Mouse (Mus musculus): ENCODE measurements around the gene Bcl2l2. TPM values are rescaled to one million over a fixed set of nuclear protein-coding genes. Genes with fewer than 3 reads are reported as not detected.
A peak's percentile ranks its signal among the peaks of the same experiment; 100 is the strongest.

The Bcl2l2 gene
- total and polyA plus RNA-seq, 2 experiments from 2014 or later: 4.3 to 37.1 TPM

- Histone ChIP-seq H3K9me3 (ENCODE audit: low read length) (no peaks in the 10 kb centered on the region), H3K4me1 (ENCODE audit: insufficient read depth, low read length) (no peaks in the 10 kb centered on the region; the same call in 1 of the 2 replicates), H3K27me3 (ENCODE audit: insufficient read depth, low read length) (no peaks in the 10 kb centered on the region), H3K9ac (replicated peaks; ENCODE audit: low read length) (no peak within 1 kb of the TSS), H3K27ac (no peak within 1 kb of the TSS), H3K4me2 (ENCODE audit: low read depth, low read length) (no peak within 1 kb of the TSS), H3K36me3 (ENCODE audit: insufficient read depth, low read length) (no peaks in the 10 kb centered on the region), H3K4me3 (ENCODE audit: low read length) (no peak within 1 kb of the TSS)
- WGBS: 89% methylated on average over 5 of the region's 5 CpGs
- ATAC-seq (no peak), DNase-seq (ENCODE audit: low spot score) (no peak)
- TF ChIP-seq CTCF (IDR thresholded peaks at IDR 0.05; ENCODE audit: low read depth): no peak
Observed at GRCm38 (mm10) chr14:54870861-54871260, 12.3 kb upstream of the Bcl2l2 start, which contains the start of gene Homez. Homez (minus strand) TSS chr14:54870961.

DNA sequence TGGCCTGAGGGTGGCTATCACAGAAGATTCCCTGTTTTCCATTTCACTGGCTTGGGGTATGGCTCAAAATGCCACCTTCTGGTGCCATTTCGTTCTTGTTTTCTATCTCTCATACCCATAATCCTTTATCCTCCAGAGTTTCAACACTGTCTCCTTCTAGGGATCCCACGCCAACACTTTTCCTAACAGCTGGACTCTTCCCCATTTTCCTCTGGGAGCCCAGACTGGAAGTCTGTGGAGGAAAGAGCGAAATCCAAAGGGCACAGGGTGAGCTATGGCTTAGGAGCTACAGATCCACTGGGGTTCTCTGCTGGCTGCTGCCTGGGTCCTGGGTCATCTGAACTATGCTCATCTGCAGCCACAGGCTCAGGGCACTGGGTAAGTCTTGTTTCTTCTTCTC is 9.0 kb upstream of the Bcl2l2 start:
- WGBS: 88% methylated on average over 3 of the region's 3 CpGs
- DNase-seq (ENCODE audit: low spot score) (no peak), ATAC-seq (no peak)
- H3K4me3 ChIP-seq (ENCODE audit: low read length): no peak overlapping the region
- no peaks in the 10 kb centered on the region for H3K9me3 ChIP-seq (ENCODE audit: low read length)
- no peak overlapping the region for H3K4me2 ChIP-seq (ENCODE audit: low read depth, low read length)
- H3K36me3 ChIP-seq (ENCODE audit: insufficient read depth, low read length): no peaks in the 10 kb centered on the region
- H3K4me1 ChIP-seq (ENCODE audit: insufficient read depth, low read length): no peaks in the 10 kb centered on the region; the same call in 1 of the 2 replicates
- TF ChIP-seq CTCF (IDR thresholded peaks at IDR 0.05; ENCODE audit: low read depth): no peak
- H3K27me3 ChIP-seq (ENCODE audit: insufficient read depth, low read length): no peaks in the 10 kb centered on the region
- H3K27ac ChIP-seq: no peak overlapping the region
- no peak overlapping the region for H3K9ac ChIP-seq (replicated peaks; ENCODE audit: low read length)

DNA sequence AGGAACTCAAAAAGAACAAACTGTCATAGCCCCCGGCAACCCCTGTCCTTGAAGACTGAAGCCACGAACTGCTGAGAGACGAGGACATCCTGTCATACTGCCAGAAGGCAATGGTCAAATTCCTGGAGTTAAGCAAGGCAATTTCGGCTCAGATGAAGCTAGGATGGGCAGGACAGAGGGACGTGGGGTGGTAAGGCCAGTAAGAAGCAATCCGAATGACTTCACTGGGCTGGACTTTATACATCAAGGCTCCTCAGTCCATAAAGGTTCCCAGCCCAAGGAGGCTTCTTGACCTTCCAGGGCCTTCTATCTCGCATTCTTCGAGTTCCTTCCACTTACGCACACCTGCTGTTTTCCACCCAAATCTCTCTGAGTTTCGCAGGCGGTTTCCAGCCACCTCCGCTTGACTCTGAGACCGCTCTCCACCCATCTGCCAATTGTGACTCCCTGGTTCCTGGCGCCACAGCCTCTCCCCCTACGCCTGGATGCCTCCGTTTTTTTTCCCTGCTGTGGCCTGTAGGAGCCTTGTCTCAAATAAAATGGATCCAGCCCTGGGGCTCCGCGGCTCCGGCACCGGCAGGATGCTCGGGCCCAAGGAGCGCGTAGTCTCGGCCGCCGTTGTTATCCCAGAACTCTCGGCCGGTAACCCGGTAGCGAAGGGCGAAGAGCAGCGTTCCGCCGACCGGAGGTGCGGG is 7.2 kb upstream of the Bcl2l2 start:
- DNase-seq (ENCODE audit: low spot score): peak; percentile 71
- ATAC-seq: peak; percentile 64

DNA sequence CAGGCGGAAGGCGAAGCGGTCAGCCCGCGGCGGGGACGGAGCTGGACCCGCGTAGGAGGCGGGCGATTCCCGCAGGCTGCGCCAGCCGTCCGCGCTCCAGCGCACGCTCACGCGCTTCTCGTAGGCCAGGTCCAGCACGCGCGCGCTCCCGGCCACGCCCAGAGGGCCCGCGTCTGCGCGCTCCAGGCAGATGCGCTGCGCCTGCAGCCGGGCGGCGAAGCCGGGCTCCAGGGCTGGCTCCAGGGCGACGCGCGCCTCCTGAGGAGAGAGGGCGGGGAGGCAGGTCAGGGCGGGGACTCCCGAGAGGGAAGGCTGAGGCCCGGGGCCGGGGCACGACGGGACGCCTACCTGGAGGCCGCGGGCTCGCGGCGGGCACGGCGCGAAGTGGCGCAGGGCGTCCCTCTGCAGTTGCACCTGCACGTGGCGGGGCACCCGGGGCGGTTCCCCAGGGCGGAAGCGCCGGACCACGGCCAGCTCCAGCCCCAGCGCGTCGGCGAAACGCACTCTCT is 6.6 kb upstream of the Bcl2l2 start:
- no peaks in the 10 kb centered on the region for H3K36me3 ChIP-seq (ENCODE audit: insufficient read depth, low read length)
- no peaks in the 10 kb centered on the region; the same call in 1 of the 2 replicates for H3K4me1 ChIP-seq (ENCODE audit: insufficient read depth, low read length)
- ATAC-seq (peak; percentile 90), DNase-seq (ENCODE audit: low spot score) (peak; percentile 97)
- TF ChIP-seq CTCF (IDR thresholded peaks at IDR 0.05; ENCODE audit: low read depth): no peak
- H3K4me2 ChIP-seq (ENCODE audit: low read depth, low read length): peak overlapping the region; percentile 94
- H3K9me3 ChIP-seq (ENCODE audit: low read length): no peaks in the 10 kb centered on the region
- 2% methylated on average over 43 of the region's 72 CpGs for WGBS
- peak overlapping the region; percentile 98 for H3K27ac ChIP-seq
- H3K27me3 ChIP-seq (ENCODE audit: insufficient read depth, low read length): no peaks in the 10 kb centered on the region
- H3K9ac ChIP-seq (replicated peaks; ENCODE audit: low read length): peak overlapping the region; percentile 89
- H3K4me3 ChIP-seq (ENCODE audit: low read length): peak overlapping the region; percentile 77

More for the DNA sequence above, 7.2 kb upstream of the Bcl2l2 start:
- Histone ChIP-seq H3K4me1 (ENCODE audit: insufficient read depth, low read length) (no peaks in the 10 kb centered on the region; the same call in 1 of the 2 replicates), H3K27ac (peak overlapping the region; percentile 98), H3K9ac (replicated peaks; ENCODE audit: low read length) (peak overlapping the region; percentile 89), H3K36me3 (ENCODE audit: insufficient read depth, low read length) (no peaks in the 10 kb centered on the region), H3K4me2 (ENCODE audit: low read depth, low read length) (peak overlapping the region; percentile 94), H3K9me3 (ENCODE audit: low read length) (no peaks in the 10 kb centered on the region), H3K27me3 (ENCODE audit: insufficient read depth, low read length) (no peaks in the 10 kb centered on the region), H3K4me3 (ENCODE audit: low read length) (peak overlapping the region; percentile 77)
- 2% methylated on average over 36 of the region's 36 CpGs for WGBS
- peak; percentile 8; the same call in 1 of the 2 replicates for TF ChIP-seq CTCF (IDR thresholded peaks at IDR 0.05; ENCODE audit: low read depth)

DNA sequence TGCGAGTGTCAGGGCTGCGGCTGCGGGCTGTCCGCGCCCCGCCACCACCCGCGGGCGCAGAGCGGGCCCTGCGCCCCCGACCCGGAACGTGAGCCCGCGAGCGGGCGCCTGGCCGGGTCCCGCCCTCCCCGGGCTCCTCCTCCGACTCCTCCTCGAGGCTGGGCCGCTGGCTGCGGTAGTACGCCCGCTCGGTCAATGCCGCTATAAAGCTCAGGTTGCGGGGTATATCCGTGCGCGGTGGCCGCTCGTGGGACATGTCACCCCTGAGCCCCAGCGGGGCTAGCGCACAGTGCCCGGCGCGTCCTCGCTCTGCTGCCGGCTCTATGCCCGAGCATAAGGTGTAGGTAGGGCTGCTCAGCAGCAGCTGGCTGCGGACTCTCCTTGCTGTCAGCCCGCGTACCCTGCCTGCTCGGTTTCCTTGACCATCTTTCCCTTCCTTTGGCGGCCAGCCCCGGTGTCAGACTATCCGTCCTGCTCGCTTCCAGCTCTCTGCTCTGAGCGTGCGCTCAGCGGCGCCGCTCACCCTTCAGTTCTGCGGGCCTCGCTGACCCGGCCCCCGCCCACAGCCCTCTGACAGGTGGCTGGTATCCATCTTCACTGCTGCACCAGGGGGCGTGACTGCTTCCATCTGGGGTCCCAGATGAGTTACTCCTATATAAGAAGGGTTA is 6.0 kb upstream of the Bcl2l2 start, which contains the start of gene Ppp1r3e:
Ppp1r3e (minus strand) TSS at position 503 of the 668 bp plus-strand sequence.
- WGBS: under 1% methylated on average over 58 of the region's 61 CpGs
- peak; percentile 86 for ATAC-seq
- Histone ChIP-seq H3K4me2 (ENCODE audit: low read depth, low read length) (peak within 1 kb of the TSS; percentile 94), H3K9ac (replicated peaks; ENCODE audit: low read length) (peak within 1 kb of the TSS; percentile 89), H3K27me3 (ENCODE audit: insufficient read depth, low read length) (no peaks in the 10 kb centered on the region), H3K36me3 (ENCODE audit: insufficient read depth, low read length) (no peaks in the 10 kb centered on the region), H3K4me1 (ENCODE audit: insufficient read depth, low read length) (no peaks in the 10 kb centered on the region; the same call in 1 of the 2 replicates), H3K4me3 (ENCODE audit: low read length) (peak within 1 kb of the TSS; percentile 77), H3K27ac (peak within 1 kb of the TSS; percentile 98), H3K9me3 (ENCODE audit: low read length) (no peaks in the 10 kb centered on the region)
- DNase-seq (ENCODE audit: low spot score): peak; percentile 80
- TF ChIP-seq CTCF (IDR thresholded peaks at IDR 0.05; ENCODE audit: low read depth): peak; percentile 42; the same call in 1 of the 2 replicates

DNA sequence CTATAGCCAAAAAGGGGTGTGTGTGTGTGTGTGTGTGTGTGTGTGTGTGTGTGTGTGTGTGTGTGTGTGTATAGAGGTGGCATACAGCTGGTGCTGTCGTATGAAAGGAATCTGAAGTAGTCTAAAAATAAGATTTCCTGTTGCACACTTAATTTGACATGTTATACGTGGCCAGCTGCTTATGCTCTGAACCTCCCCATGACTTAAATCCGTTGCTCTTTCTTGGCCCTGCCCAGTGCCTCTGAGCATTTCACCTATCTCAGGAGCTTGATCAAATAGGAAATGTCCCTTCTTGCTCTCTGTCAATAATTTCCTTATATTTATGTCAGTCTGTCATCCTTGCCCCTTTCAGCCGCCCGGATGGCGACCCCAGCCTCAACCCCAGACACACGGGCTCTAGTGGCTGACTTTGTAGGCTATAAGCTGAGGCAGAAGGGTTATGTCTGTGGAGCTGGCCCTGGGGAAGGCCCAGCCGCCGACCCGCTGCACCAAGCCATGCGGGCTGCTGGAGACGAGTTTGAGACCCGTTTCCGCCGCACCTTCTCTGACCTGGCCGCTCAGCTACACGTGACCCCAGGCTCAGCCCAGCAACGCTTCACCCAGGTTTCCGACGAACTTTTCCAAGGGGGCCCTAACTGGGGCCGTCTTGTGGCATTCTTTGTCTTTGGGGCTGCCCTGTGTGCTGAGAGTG is 990 bp downstream of the Bcl2l2 start:
- WGBS: 28% methylated on average over 21 of the region's 21 CpGs
- H3K27me3 ChIP-seq (ENCODE audit: insufficient read depth, low read length): no peaks in the 10 kb centered on the region
- ATAC-seq: peak; percentile 5; the same call in 1 of the 2 replicates

More for the DNA sequence above, 990 bp downstream of the Bcl2l2 start:
- H3K36me3 ChIP-seq (ENCODE audit: insufficient read depth, low read length): 0 out of 2 replicates have a peak, but pooled peaks cover 4% of the 10 kb centered on the region
- H3K27ac ChIP-seq: peak overlapping the region; percentile 93
- peak overlapping the region; percentile 52 for H3K4me3 ChIP-seq (ENCODE audit: low read length)
- peak overlapping the region; percentile 86 for H3K9ac ChIP-seq (replicated peaks; ENCODE audit: low read length)
- DNase-seq (ENCODE audit: low spot score): no peak
- no peaks in the 10 kb centered on the region for H3K9me3 ChIP-seq (ENCODE audit: low read length)
- no peak for TF ChIP-seq CTCF (IDR thresholded peaks at IDR 0.05; ENCODE audit: low read depth)
- peak overlapping the region; percentile 60 for H3K4me2 ChIP-seq (ENCODE audit: low read depth, low read length)
- H3K4me1 ChIP-seq (ENCODE audit: insufficient read depth, low read length): peaks cover 7% of the 10 kb centered on the region
